Mouse (Mus musculus) brain, embryonic 14.5 days (tissue): ENCODE data around the gene Fbxl5.

Source experiments
- CTCF ChIP-seq: fragments of 200-500 bp; IDR thresholded peaks from 2 replicates; pipeline ENCODE4 v1.5.1; 2012; ENCODE audit warnings: inconsistent platforms, mild to moderate bottlenecking, moderate library complexity, borderline replicate concordance; ENCODE audit not compliant: insufficient read depth, insufficient read length; ENCODE audit errors: extremely low read depth
- POLR2A ChIP-seq: fragments of 200-500 bp; IDR thresholded peaks from 2 replicates; pipeline ENCODE4 v1.6.1; 2012; ENCODE audit warnings: mild to moderate bottlenecking, inconsistent platforms, borderline replicate concordance; ENCODE audit not compliant: poor library complexity, insufficient read depth, insufficient read length, severe bottlenecking; ENCODE audit errors: extremely low read depth

DNA sequence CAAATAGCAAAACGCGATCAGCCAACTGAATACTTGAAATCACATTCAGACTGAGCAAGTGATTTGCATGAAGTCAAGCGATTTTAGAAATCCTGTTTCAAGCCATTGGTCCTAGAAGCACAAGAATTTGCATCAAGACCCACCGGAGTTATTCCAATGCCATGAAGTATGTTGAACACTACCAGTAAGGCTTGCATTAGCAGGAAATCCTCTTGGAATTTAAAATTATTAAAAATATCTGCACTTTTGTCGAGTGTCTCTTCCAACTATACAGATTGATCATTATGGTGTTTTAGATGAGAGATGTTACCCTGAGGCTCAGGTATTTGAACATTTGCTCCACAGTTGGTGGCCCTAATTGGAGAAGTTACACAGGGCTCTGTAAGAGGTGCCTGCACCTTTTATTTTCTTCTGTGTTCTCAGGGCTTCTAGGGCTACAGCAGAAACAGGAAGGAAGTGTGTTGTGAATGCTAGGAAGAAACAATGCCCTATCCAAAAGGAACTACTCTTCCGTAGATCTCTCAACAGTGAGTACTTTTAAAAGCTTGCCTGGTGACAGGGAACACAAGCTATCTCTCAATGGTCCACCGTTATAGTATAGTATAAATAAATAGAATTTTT lies 32.5 kb upstream of the Fbxl5 start:
- TF ChIP-seq CTCF (no peak), POLR2A (no peak)
